In genomic region chr15:98604041-98604575, GRCm38 (mm10) we compare ENCODE assay signal across 13 mouse cellular contexts. TPM values are rescaled to one million over a fixed set of nuclear protein-coding genes. Genes with fewer than 3 reads are reported as not detected.
DNase-seq lines count a peak whose midpoint lies in the region; ATAC-seq and TF ChIP-seq lines count a peak whose summit lies in the region.
"Had no signal": no experiment of that assay in that cellular context is flagged by ENCODE, and none has a peak within 500 bp of the region (broad histone marks: within the 10 kb centered on the region; RNA-seq: fewer than 3 reads in every experiment).

No protein-coding gene starts in this region.

- peak overlapping the region; percentile 99 for H3K27ac ChIP-seq in heart, embryonic 12.5 days (ENCODE audit: poor library complexity, severe bottlenecking)
- peak overlapping the region; percentile 85; the same call in 1 of the 2 replicates for H3K27ac ChIP-seq in bone marrow, adult 2 months (ENCODE audit: control insufficient read depth, insufficient read depth, low read depth, low read length, poor library complexity)
- H3K27ac ChIP-seq in intestine, embryonic 16.5 days (ENCODE audit: low read length) = no peak overlapping the region
- peak overlapping the region; percentile 27; the same call in 1 of the 2 replicates for H3K27ac ChIP-seq in liver, embryonic 16.5 days (ENCODE audit: low read length)
- H3K27ac ChIP-seq in midbrain, embryonic 13.5 days = no peak overlapping the region
- H3K27ac ChIP-seq: embryonic facial prominence, embryonic 12.5 days had no signal

- no peak for TF ChIP-seq POLR2A in bone marrow, adult 2 months (IDR thresholded peaks at IDR 0.05; ENCODE audit: borderline replicate concordance, control insufficient read depth, low read depth, low read length)

- 86% methylated on average over 24 of the region's 24 CpGs for WGBS in heart, embryonic 12.5 days
- 94% methylated on average over 24 of the region's 24 CpGs for WGBS in bone marrow, adult 2 months
- 87% methylated on average over 24 of the region's 24 CpGs for WGBS in intestine, embryonic 16.5 days
- 88% methylated on average over 24 of the region's 24 CpGs for WGBS in liver, embryonic 16.5 days (ENCODE audit: insufficient replicate concordance)
- WGBS in midbrain, embryonic 13.5 days = 96% methylated on average over 24 of the region's 24 CpGs

- no peaks in the 10 kb centered on the region for H3K9me3 ChIP-seq in heart, embryonic 12.5 days (replicated peaks)
- no peaks in the 10 kb centered on the region for H3K9me3 ChIP-seq in intestine, embryonic 16.5 days (ENCODE audit: control insufficient read depth, low read length)
- no peaks in the 10 kb centered on the region for H3K9me3 ChIP-seq in liver, embryonic 16.5 days (replicated peaks; ENCODE audit: control insufficient read depth, low read length)
- H3K9me3 ChIP-seq in midbrain, embryonic 13.5 days = no peaks in the 10 kb centered on the region
- H3K9me3 ChIP-seq: embryonic facial prominence, embryonic 12.5 days had no signal

- intact Hi-C loops in heart, postnatal 14 days (cut with DNase I) = no loop called here

- H3K4me3 ChIP-seq in heart, embryonic 12.5 days = peak overlapping the region; percentile 44; the same call in 1 of the 2 replicates
- no peak overlapping the region for H3K4me3 ChIP-seq in bone marrow, adult 2 months (replicated peaks; ENCODE audit: control insufficient read depth, low read depth, low read length)
- peak overlapping the region; percentile 44; the same call in 1 of the 2 replicates for H3K4me3 ChIP-seq in intestine, embryonic 16.5 days (ENCODE audit: low read length)
- H3K4me3 ChIP-seq in liver, embryonic 16.5 days (ENCODE audit: low read depth, low read length) = no peak overlapping the region
- H3K4me3 ChIP-seq in midbrain, embryonic 13.5 days (replicated peaks) = no peak overlapping the region
- H3K4me3 ChIP-seq: embryonic facial prominence, embryonic 12.5 days; myocyte had no signal

- H3K4me2 ChIP-seq in heart, embryonic 12.5 days = peak overlapping the region; percentile 91
- H3K4me2 ChIP-seq in intestine, embryonic 16.5 days (ENCODE audit: low read depth, low read length) = peak overlapping the region; percentile 66; the same call in 1 of the 2 replicates
- H3K4me2 ChIP-seq in liver, embryonic 16.5 days (ENCODE audit: low read depth, low read length) = no peak overlapping the region
- H3K4me2 ChIP-seq in midbrain, embryonic 13.5 days (replicated peaks) = no peak overlapping the region
- H3K4me2 ChIP-seq: embryonic facial prominence, embryonic 12.5 days had no signal

- H3K9ac ChIP-seq in heart, embryonic 12.5 days = peak overlapping the region; percentile 82
- H3K9ac ChIP-seq in intestine, embryonic 16.5 days (ENCODE audit: low read depth, low read length) = 0 out of 2 replicates have a peak overlapping the region, but pooled peaks have one; percentile 19
- no peak overlapping the region for H3K9ac ChIP-seq in liver, embryonic 16.5 days (ENCODE audit: low read depth, low read length)
- no peak overlapping the region for H3K9ac ChIP-seq in midbrain, embryonic 13.5 days (replicated peaks)
- H3K9ac ChIP-seq: embryonic facial prominence, embryonic 12.5 days had no signal

- TF ChIP-seq CTCF in bone marrow, adult 2 months (IDR thresholded peaks at IDR 0.05; ENCODE audit: control insufficient read depth, insufficient read depth, low read length) = no peak

- H3K36me3 ChIP-seq in heart, embryonic 12.5 days = peaks cover 53% of the 10 kb centered on the region
- H3K36me3 ChIP-seq in intestine, embryonic 16.5 days (ENCODE audit: control insufficient read depth, insufficient read depth, low read length) = peaks cover 10% of the 10 kb centered on the region; the same call in 1 of the 2 replicates
- H3K36me3 ChIP-seq in liver, embryonic 16.5 days (ENCODE audit: control insufficient read depth, insufficient read depth) = peaks cover 23% of the 10 kb centered on the region
- H3K36me3 ChIP-seq in midbrain, embryonic 13.5 days = peaks cover 43% of the 10 kb centered on the region

- no peaks in the 10 kb centered on the region for H3K27me3 ChIP-seq in heart, embryonic 12.5 days (replicated peaks)
- no peaks in the 10 kb centered on the region for H3K27me3 ChIP-seq in intestine, embryonic 16.5 days (replicated peaks; ENCODE audit: control insufficient read depth, insufficient read depth, low read length)
- no peaks in the 10 kb centered on the region for H3K27me3 ChIP-seq in liver, embryonic 16.5 days (ENCODE audit: control insufficient read depth, insufficient read depth, low read depth, low read length)
- no peaks in the 10 kb centered on the region for H3K27me3 ChIP-seq in midbrain, embryonic 13.5 days
- H3K27me3 ChIP-seq: embryonic facial prominence, embryonic 12.5 days had no signal

- no peak for DNase-seq in heart, postnatal 14 days
- DNase-seq in cerebellum, adult 9-10 months = no peak
- DNase-seq: cerebellum, postnatal 10 days; thymus, postnatal 14 days had no signal

- no peak for ATAC-seq in heart, embryonic 12.5 days (ENCODE audit: insufficient number of reproducible peaks, low FRiP score)
- no peak for ATAC-seq in intestine, embryonic 16.5 days
- ATAC-seq in liver, embryonic 16.5 days (ENCODE audit: low read depth) = no peak
- no peak for ATAC-seq in midbrain, embryonic 13.5 days

- peaks cover 80% of the 10 kb centered on the region for H3K4me1 ChIP-seq in heart, embryonic 12.5 days (replicated peaks)
- H3K4me1 ChIP-seq in bone marrow, adult 2 months (ENCODE audit: control insufficient read depth, insufficient read depth, low read length) = peaks cover 4% of the 10 kb centered on the region
- H3K4me1 ChIP-seq in intestine, embryonic 16.5 days (ENCODE audit: control insufficient read depth, insufficient read depth, low read length) = peaks cover 61% of the 10 kb centered on the region
- H3K4me1 ChIP-seq in liver, embryonic 16.5 days (ENCODE audit: control insufficient read depth, low read depth, low read length) = peaks cover 73% of the 10 kb centered on the region
- peaks cover 50% of the 10 kb centered on the region for H3K4me1 ChIP-seq in midbrain, embryonic 13.5 days (replicated peaks)

RNA-seq across cellular contexts. Expression of gene Adcy6, which starts 5.8 kb away (rescaled TPM):
- 46.7 and 46.8 TPM in 2 replicates for polyA plus RNA-seq in heart, embryonic 12.5 days (2016; fragmentation: Nextera tagmentation; extraction: Ambion mirVana)
- total RNA-seq in heart, postnatal 14 days (2021) = 100 to 1,000 TPM; 199 to 209 TPM
- 45.8 and 65.2 TPM in 2 replicates for polyA plus RNA-seq in bone marrow, adult 2 months (2011; ENCODE audit: insufficient read depth, insufficient read length, low replicate concordance, missing spikeins)
- polyA plus RNA-seq in intestine, embryonic 16.5 days (2015; fragmentation: Nextera tagmentation; extraction: Ambion mirVana) = 17.1 and 18.8 TPM in 2 replicates
- 6.1 and 8.3 TPM in 2 replicates for polyA plus RNA-seq in liver, embryonic 16.5 days (2015; fragmentation: Nextera tagmentation; extraction: Ambion mirVana)
- 10.6 and 13.0 TPM in 2 replicates for polyA plus RNA-seq in midbrain, embryonic 13.5 days (2015; fragmentation: Nextera tagmentation; extraction: Ambion mirVana)

RNA-seq across cellular contexts. Expression of gene Cacnb3, which starts 26.5 kb away (rescaled TPM):
- polyA plus RNA-seq in heart, embryonic 12.5 days (2016; fragmentation: Nextera tagmentation; extraction: Ambion mirVana) = 9.5 and 10.3 TPM in 2 replicates
- total RNA-seq in heart, postnatal 14 days (2021) = 1 to 10 TPM; 8.0 to 8.8 TPM
- polyA plus RNA-seq in bone marrow, adult 2 months (2011; ENCODE audit: insufficient read depth, insufficient read length, low replicate concordance, missing spikeins) = 0.70 and 1.8 TPM in 2 replicates
- polyA plus RNA-seq in intestine, embryonic 16.5 days (2015; fragmentation: Nextera tagmentation; extraction: Ambion mirVana) = 20.3 and 22.8 TPM in 2 replicates
- 0.55 and 0.84 TPM in 2 replicates for polyA plus RNA-seq in liver, embryonic 16.5 days (2015; fragmentation: Nextera tagmentation; extraction: Ambion mirVana)
- 139 and 157 TPM in 2 replicates for polyA plus RNA-seq in midbrain, embryonic 13.5 days (2015; fragmentation: Nextera tagmentation; extraction: Ambion mirVana)

RNA-seq across cellular contexts. Expression of gene 4930415O20Rik, which starts 33.3 kb away (rescaled TPM):
- not detected in 2 replicates for polyA plus RNA-seq in heart, embryonic 12.5 days (2016; fragmentation: Nextera tagmentation; extraction: Ambion mirVana)
- under 1 TPM; 0.88 to 0.93 TPM for total RNA-seq in heart, postnatal 14 days (2021)
- polyA plus RNA-seq in bone marrow, adult 2 months (2011; ENCODE audit: insufficient read depth, insufficient read length, low replicate concordance, missing spikeins) = not detected in 2 replicates
- 0.43 TPM in 1 of 2 replicates, not detected in the other for polyA plus RNA-seq in intestine, embryonic 16.5 days (2015; fragmentation: Nextera tagmentation; extraction: Ambion mirVana)
- not detected in 2 replicates for polyA plus RNA-seq in liver, embryonic 16.5 days (2015; fragmentation: Nextera tagmentation; extraction: Ambion mirVana)
- polyA plus RNA-seq in midbrain, embryonic 13.5 days (2015; fragmentation: Nextera tagmentation; extraction: Ambion mirVana) = 0.67 TPM in 1 of 2 replicates, not detected in the other
- total RNA-seq: left cerebral cortex, postnatal 25 days had no signal
- polyA plus RNA-seq: embryonic facial prominence, embryonic 12.5 days; hindbrain, embryonic 11.5 days had no signal

RNA-seq across cellular contexts. Expression of gene Ccnt1, which starts 33.4 kb away (rescaled TPM):
- 37.9 and 39.5 TPM in 2 replicates for polyA plus RNA-seq in heart, embryonic 12.5 days (2016; fragmentation: Nextera tagmentation; extraction: Ambion mirVana)
- total RNA-seq in heart, postnatal 14 days (2021) = 10 to 100 TPM; 32.8 to 42.6 TPM
- polyA plus RNA-seq in bone marrow, adult 2 months (2011; ENCODE audit: insufficient read depth, insufficient read length, low replicate concordance, missing spikeins) = 18.5 and 31.3 TPM in 2 replicates
- 41.2 and 43.7 TPM in 2 replicates for polyA plus RNA-seq in intestine, embryonic 16.5 days (2015; fragmentation: Nextera tagmentation; extraction: Ambion mirVana)
- 24.3 and 25.9 TPM in 2 replicates for polyA plus RNA-seq in liver, embryonic 16.5 days (2015; fragmentation: Nextera tagmentation; extraction: Ambion mirVana)
- 72.7 and 75.1 TPM in 2 replicates for polyA plus RNA-seq in midbrain, embryonic 13.5 days (2015; fragmentation: Nextera tagmentation; extraction: Ambion mirVana)

RNA-seq across cellular contexts. Expression of gene Ddx23, which starts 58.6 kb away (rescaled TPM):
- polyA plus RNA-seq in heart, embryonic 12.5 days (2016; fragmentation: Nextera tagmentation; extraction: Ambion mirVana) = 15.0 and 16.4 TPM in 2 replicates
- total RNA-seq in heart, postnatal 14 days (2021) = 10 to 100 TPM; 51.0 to 53.9 TPM
- polyA plus RNA-seq in bone marrow, adult 2 months (2011; ENCODE audit: insufficient read depth, insufficient read length, low replicate concordance, missing spikeins) = 52.3 and 81.0 TPM in 2 replicates
- 15.6 and 17.6 TPM in 2 replicates for polyA plus RNA-seq in intestine, embryonic 16.5 days (2015; fragmentation: Nextera tagmentation; extraction: Ambion mirVana)
- 9.0 and 10.0 TPM in 2 replicates for polyA plus RNA-seq in liver, embryonic 16.5 days (2015; fragmentation: Nextera tagmentation; extraction: Ambion mirVana)
- polyA plus RNA-seq in midbrain, embryonic 13.5 days (2015; fragmentation: Nextera tagmentation; extraction: Ambion mirVana) = 28.6 and 29.5 TPM in 2 replicates

Comparison
In these comparisons a context has a peak if more than half of its experiments do, and no peak if none do; other contexts are left out.
1. H3K27ac ChIP-seq: peak in heart, embryonic 12.5 days (single experiment), bone marrow, adult 2 months (single experiment) and liver, embryonic 16.5 days (single experiment); none in intestine, embryonic 16.5 days (single experiment) and midbrain, embryonic 13.5 days (single experiment).
2. H3K4me2 ChIP-seq: peak in heart, embryonic 12.5 days (single experiment) and intestine, embryonic 16.5 days (single experiment); none in liver, embryonic 16.5 days (single experiment) and midbrain, embryonic 13.5 days (single experiment).
3. H3K4me3 ChIP-seq: peak in heart, embryonic 12.5 days (single experiment) and intestine, embryonic 16.5 days (single experiment); none in bone marrow, adult 2 months (single experiment), liver, embryonic 16.5 days (single experiment) and midbrain, embryonic 13.5 days (single experiment).
4. H3K9ac ChIP-seq: peak in heart, embryonic 12.5 days (single experiment) and intestine, embryonic 16.5 days (single experiment); none in liver, embryonic 16.5 days (single experiment) and midbrain, embryonic 13.5 days (single experiment).